Mouse (Mus musculus) limb, embryonic 14.5 days (tissue): ENCODE results near the gene Wdr34. TPM values are rescaled to one million over a fixed set of nuclear protein-coding genes. Genes with fewer than 3 reads are reported as not detected.

ENCODE experiments used
- ATAC-seq: fragments of 200-750 bp; cut with Nextera tagmentation; 2 replicates; pipeline ENCODE4 v1.8.0; 2017; ENCODE audit warnings: low read depth, moderate number of reproducible peaks, moderate TSS enrichment; ENCODE audit not compliant: low FRiP score
- DNase-seq: peaks from one replicate; pipeline ENCODE4 v3.0.0-alpha.2; 2015; ENCODE audit warnings: low spot score
- H3K27ac ChIP-seq: fragments of 300-500 bp; sonication (generic); replicated peaks from 2 replicates; pipeline ENCODE4 v1.5.1; 2014; ENCODE audit warnings: low read depth, mild to moderate bottlenecking, low read length, moderate library complexity, mixed read lengths
- H3K27me3 ChIP-seq: fragments of 300-500 bp; sonication (generic); 2 replicates; pipeline ENCODE4 v1.6.1; 2014; ENCODE audit warnings: low read length, mixed read lengths; ENCODE audit not compliant: control insufficient read depth, insufficient read depth
- H3K36me3 ChIP-seq: fragments of 300-500 bp; sonication (generic); 2 replicates; pipeline ENCODE4 v1.6.1; 2014; ENCODE audit warnings: mild to moderate bottlenecking, low read length, moderate library complexity, mixed read lengths; ENCODE audit not compliant: control insufficient read depth, insufficient read depth
- H3K4me1 ChIP-seq: fragments of 300-500 bp; sonication (generic); 2 replicates; pipeline ENCODE4 v1.6.1; 2014; ENCODE audit warnings: antibody characterized with exemption, low read length, mixed read lengths; ENCODE audit not compliant: control insufficient read depth, insufficient read depth
- H3K4me2 ChIP-seq: fragments of 300-500 bp; sonication (generic); replicated peaks from 2 replicates; pipeline ENCODE4 v1.6.1; 2014; ENCODE audit warnings: low read depth, mild to moderate bottlenecking, low read length, moderate library complexity; ENCODE audit not compliant: severe bottlenecking
- H3K4me3 ChIP-seq: fragments of 300-500 bp; sonication (generic); replicated peaks from 2 replicates; pipeline ENCODE4 v1.5.1; 2014; ENCODE audit warnings: low read length
- H3K9ac ChIP-seq: fragments of 300-500 bp; sonication (generic); 2 replicates; pipeline ENCODE4 v1.6.1; 2014; ENCODE audit warnings: mild to moderate bottlenecking, low read depth, low read length, moderate library complexity; ENCODE audit not compliant: severe bottlenecking
- H3K9me3 ChIP-seq: fragments of 300-500 bp; sonication (generic); 2 replicates; pipeline ENCODE4 v1.6.1; 2016; ENCODE audit warnings: low read length; ENCODE audit not compliant: control insufficient read depth
- POLR2A ChIP-seq: fragments of 200-500 bp; IDR thresholded peaks from 2 replicates; pipeline ENCODE4 v1.8.0; 2012; ENCODE audit warnings: inconsistent platforms, mild to moderate bottlenecking, moderate library complexity, borderline replicate concordance; ENCODE audit not compliant: insufficient read depth, insufficient read length; ENCODE audit errors: extremely low read depth
- whole genome bisulfite sequencing: fragments of 180-500 bp; shearing (Covaris S2); extraction: QIAGEN DNeasy Blood & Tissue Kit; methylation state at CpG from one replicate; pipeline ENCODE4 v1.1.7; 2014; 5-methylcytosine and 5-hydroxymethylcytosine counted together
- polyA plus RNA-seq, 2 experiments: library from polyadenylated mRNA; depleted of rRNA in 1 of 2; stranded (reverse) in 1 of 2; unstranded in 1 of 2; fragments of >200 nt; fragmentation: Nextera tagmentation in 1 of 2; extraction: Ambion mirVana in 1 of 2; gene quantifications; 2 replicates each; pipeline versions ENCODE4 v1.2.1 to v1.2.3; 2012 to 2014

The Wdr34 gene
- polyA plus RNA-seq, 2 experiments: 30.1 to 44.0 TPM

DNA sequence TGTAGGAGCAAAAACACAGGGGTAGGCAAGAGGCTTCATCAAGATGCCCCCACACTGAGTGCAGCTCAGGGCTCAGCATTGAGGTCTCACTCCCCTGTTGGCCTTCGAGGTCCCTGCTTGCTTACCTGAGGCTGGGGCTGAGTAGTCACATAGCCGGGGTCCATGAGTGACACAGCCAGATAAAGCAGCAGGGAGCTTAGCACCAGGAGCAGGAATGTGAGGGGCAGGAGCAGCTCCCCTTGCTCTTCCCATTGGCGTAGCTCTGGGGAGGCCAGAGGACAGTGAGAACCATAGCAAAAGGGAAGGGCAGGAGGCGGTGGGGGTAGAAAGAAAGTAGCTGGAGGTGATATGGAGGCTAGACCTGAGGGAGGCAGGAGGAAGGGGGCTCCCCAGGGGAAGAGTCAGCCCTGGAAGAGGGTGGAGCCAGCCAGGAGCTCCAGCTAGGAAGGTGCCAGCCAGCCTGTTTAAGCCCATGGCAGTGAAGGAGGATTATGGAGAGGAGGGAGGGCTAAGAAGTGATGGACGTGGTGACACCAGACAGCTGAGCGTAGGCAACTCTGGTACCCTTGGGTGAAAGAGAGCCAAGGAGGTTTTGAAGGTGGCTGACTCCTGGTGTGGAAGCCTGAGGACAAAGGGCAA is 43.7 kb upstream of the Wdr34 start:
- TF ChIP-seq POLR2A: no peak
- no peak overlapping the region for H3K27ac ChIP-seq
- ATAC-seq (no peak), DNase-seq (no peak)
- peak overlapping the region; percentile 82 for H3K4me2 ChIP-seq
- no peaks in the 10 kb centered on the region for H3K27me3 ChIP-seq
- peaks cover 5% of the 10 kb centered on the region; the same call in 1 of the 2 replicates for H3K4me1 ChIP-seq
- H3K9me3 ChIP-seq: no peaks in the 10 kb centered on the region
- H3K4me3 ChIP-seq: peak overlapping the region; percentile 64
- 50% methylated on average over 6 of the region's 6 CpGs for WGBS
- H3K9ac ChIP-seq: no peak overlapping the region
- H3K36me3 ChIP-seq: peaks cover 23% of the 10 kb centered on the region

DNA sequence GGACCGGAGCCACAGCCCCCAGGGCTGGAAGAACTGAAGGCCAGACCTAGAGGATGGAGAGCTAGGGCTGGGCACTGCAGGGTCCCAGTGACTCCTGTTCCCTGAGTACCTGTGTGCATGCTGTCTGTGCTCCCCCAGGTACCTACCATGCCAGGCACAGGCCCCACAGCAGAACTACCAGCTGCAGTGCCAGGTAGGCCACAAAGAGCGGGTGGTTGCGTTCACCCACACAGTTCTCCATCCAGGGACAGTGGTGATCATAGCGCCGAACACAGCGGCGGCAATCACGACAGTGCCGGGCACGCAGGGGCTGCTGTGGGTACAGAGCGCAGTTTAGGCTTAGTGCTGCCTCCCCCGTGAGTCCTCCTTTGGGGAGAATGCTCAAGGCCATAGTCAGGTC is 42.8 kb upstream of the Wdr34 start:
- Histone ChIP-seq H3K9me3 (no peaks in the 10 kb centered on the region), H3K4me1 (peaks cover 5% of the 10 kb centered on the region; the same call in 1 of the 2 replicates), H3K36me3 (peaks cover 18% of the 10 kb centered on the region), H3K4me2 (no peak overlapping the region), H3K4me3 (no peak overlapping the region), H3K9ac (no peak overlapping the region), H3K27ac (no peak overlapping the region), H3K27me3 (no peaks in the 10 kb centered on the region)
- no peak for ATAC-seq
- WGBS: 96% methylated on average over 12 of the region's 12 CpGs
- TF ChIP-seq POLR2A: no peak
- no peak for DNase-seq

DNA sequence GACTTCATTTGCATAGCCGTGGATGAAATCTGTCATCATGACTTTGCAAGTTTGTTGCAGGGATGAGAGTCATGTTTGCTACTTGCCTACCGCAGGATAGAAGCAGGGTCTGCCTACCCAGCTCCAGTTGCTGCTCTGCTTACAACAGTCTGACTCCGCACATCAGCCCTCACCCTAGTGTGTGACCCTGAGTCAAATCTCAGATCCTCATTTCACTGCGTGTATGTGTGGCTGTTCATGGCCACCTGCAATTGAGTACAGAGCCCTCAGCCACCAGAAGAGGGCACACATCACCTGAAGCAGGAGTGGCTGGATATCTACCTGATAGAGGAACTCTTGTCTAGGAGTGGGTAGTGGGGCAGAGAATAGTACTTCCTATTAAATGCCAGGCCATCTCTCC is 38.6 kb upstream of the Wdr34 start:
- 91% methylated on average over 4 of the region's 4 CpGs for WGBS

DNA sequence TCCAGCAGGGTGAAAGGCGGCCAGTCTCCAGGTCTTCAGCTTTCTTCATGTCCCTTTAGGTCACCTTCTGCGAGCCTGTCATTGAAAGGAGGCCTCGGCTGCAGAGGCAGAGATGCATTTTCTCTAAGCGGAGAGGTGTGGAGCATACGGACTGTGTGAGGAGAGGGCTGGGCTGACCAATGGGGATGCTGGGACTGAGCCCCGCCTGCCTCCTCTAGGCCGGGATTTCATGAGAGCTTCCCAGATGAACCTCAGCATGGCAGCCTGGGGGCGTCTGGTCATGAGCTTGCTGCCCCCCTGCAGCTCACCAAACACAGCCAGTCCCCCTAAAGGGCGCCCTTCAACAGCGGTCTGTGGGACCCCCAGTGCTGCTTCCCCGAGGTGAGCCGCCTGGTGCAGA is 36.0 kb upstream of the Wdr34 start:
- DNase-seq (no peak), ATAC-seq (no peak)
- peak overlapping the region; percentile 40 for H3K4me2 ChIP-seq
- no peaks in the 10 kb centered on the region for H3K27me3 ChIP-seq
- no peak for TF ChIP-seq POLR2A
- WGBS: 8% methylated on average over 12 of the region's 12 CpGs
- no peaks in the 10 kb centered on the region for H3K9me3 ChIP-seq
- no peaks in the 10 kb centered on the region for H3K4me1 ChIP-seq
- H3K4me3 ChIP-seq: peak overlapping the region; percentile 10; the same call in 1 of the 2 replicates
- H3K27ac ChIP-seq: no peak overlapping the region
- H3K36me3 ChIP-seq: peaks cover 5% of the 10 kb centered on the region; the same call in 1 of the 2 replicates
- H3K9ac ChIP-seq: peak overlapping the region; percentile 28; the same call in 1 of the 2 replicates

More for the DNA sequence above, 38.6 kb upstream of the Wdr34 start:
- Histone ChIP-seq H3K9me3 (no peaks in the 10 kb centered on the region), H3K27me3 (no peaks in the 10 kb centered on the region), H3K4me3 (no peak overlapping the region), H3K9ac (no peak overlapping the region), H3K27ac (no peak overlapping the region), H3K4me2 (no peak overlapping the region), H3K36me3 (peaks cover 16% of the 10 kb centered on the region), H3K4me1 (no peaks in the 10 kb centered on the region)
- ATAC-seq: no peak
- no peak for TF ChIP-seq POLR2A
- no peak for DNase-seq

DNA sequence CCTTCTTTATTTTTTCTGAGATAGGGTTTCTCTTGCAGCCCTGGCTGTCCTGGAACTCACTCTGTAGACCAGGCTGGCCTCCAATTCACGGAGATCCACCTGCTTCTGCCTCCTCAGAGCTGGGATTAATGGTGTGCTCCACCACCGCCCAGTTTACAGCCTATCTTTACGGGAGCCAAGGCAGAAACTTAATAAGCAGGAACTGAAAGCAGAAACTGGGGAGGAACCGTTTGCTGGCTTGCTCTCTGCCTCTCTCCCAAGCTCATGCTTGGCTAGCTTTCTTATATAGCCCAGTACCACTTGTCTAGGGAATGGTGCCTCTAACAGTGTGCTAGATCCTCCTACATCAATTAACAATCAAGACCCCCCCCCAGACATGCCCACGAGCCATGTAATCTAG is 35.4 kb upstream of the Wdr34 start:
- H3K27ac ChIP-seq: no peak overlapping the region
- no peaks in the 10 kb centered on the region for H3K9me3 ChIP-seq
- H3K4me1 ChIP-seq: no peaks in the 10 kb centered on the region
- DNase-seq (no peak), ATAC-seq (no peak)
- H3K27me3 ChIP-seq: no peaks in the 10 kb centered on the region
- TF ChIP-seq POLR2A: no peak
- peak overlapping the region; percentile 40 for H3K4me2 ChIP-seq
- H3K9ac ChIP-seq: 0 out of 2 replicates have a peak overlapping the region, but pooled peaks have one; percentile 28
- peaks cover 5% of the 10 kb centered on the region; the same call in 1 of the 2 replicates for H3K36me3 ChIP-seq
- WGBS: 42% methylated on average over 5 of the region's 5 CpGs
- peak overlapping the region; percentile 10; the same call in 1 of the 2 replicates for H3K4me3 ChIP-seq
